Mouse (Mus musculus): ENCODE measurements around the gene Cops9. TPM values are rescaled to one million over a fixed set of nuclear protein-coding genes. Genes with fewer than 3 reads are reported as not detected.

Gene Cops9
- polyA plus RNA-seq, 1 experiment from 2014 or later = 348 TPM

DNA sequence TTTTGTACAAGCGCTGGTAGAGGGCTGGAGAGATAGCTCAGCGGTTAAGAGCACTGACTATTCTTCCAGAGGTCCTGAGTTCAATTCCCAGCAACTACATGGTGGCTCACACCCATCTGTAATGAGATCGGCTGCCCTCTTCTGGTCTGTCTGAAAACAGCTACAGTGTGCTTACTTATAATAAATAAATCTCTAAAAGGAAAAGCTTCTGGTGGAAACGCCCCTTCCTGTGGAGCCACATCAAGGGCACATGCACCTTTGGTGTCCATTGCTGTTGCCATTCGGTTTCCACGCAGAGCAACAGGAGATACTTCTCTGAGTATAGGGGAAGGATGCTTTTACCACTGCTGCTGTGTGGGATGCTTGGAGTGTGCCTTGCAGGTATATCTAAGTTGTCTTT lies 8.8 kb downstream of the Cops9 start:
- Histone ChIP-seq H3K36me3 (peaks cover 23% of the 10 kb centered on the region), H3K9ac (no peak overlapping the region), H3K27me3 (replicated peaks) (no peaks in the 10 kb centered on the region), H3K27ac (ENCODE audit: poor library complexity, severe bottlenecking) (no peak overlapping the region), H3K4me2 (no peak overlapping the region), H3K9me3 (replicated peaks) (no peaks in the 10 kb centered on the region), H3K4me3 (no peak overlapping the region), H3K4me1 (replicated peaks) (peaks cover 5% of the 10 kb centered on the region; the same call in 1 of the 2 replicates)
- WGBS = 65% methylated on average over 6 of the region's 6 CpGs
- ATAC-seq (ENCODE audit: insufficient number of reproducible peaks, low FRiP score) = no peak

DNA sequence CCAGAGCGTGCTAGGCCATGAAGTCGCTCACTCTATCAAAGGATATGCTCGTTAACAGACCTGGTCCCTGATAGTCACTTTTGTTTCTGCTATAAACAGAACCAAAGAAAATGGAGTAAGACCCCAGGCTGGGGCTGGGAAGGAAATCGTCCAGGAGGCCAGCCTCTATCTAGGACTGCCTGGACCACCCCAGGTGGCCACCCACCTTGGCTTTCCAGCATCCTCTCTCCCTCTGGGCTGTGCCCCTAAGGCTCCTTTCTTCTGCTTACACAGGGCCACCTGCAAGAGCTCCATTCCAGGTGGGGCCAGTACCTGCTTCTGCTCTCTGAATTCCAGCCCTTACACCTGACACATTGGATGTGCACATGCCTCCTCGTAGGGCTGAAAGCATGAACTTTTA lies 9.6 kb downstream of the Cops9 start:
- Histone ChIP-seq H3K36me3 (peaks cover 16% of the 10 kb centered on the region), H3K4me1 (replicated peaks) (peaks cover 5% of the 10 kb centered on the region; the same call in 1 of the 2 replicates), H3K4me3 (no peak overlapping the region), H3K27ac (ENCODE audit: poor library complexity, severe bottlenecking) (no peak overlapping the region), H3K4me2 (no peak overlapping the region), H3K9ac (no peak overlapping the region), H3K27me3 (replicated peaks) (no peaks in the 10 kb centered on the region), H3K9me3 (replicated peaks) (no peaks in the 10 kb centered on the region)
- no peak for ATAC-seq (ENCODE audit: insufficient number of reproducible peaks, low FRiP score)
- 71% methylated on average over 5 of the region's 5 CpGs for WGBS

DNA sequence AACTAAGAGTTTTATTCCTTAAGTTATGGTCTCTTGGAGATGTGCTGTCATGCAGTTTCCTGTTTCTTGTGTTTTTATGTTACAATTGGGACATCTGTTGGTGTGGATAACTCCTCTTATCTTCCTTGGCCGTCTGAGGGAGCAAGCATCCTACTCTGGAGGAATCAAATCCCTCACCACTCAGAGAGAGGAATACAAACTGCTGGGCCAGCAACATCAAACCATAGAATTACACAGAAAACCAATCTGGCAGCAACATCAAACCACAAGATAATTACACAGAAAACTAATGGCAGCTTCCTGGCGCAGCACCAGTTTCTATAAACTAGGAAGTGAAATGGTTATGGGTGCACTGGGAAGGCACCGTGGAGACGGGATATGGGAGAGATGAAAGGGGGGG lies 13.6 kb downstream of the Cops9 start:
- no peak for ATAC-seq (ENCODE audit: insufficient number of reproducible peaks, low FRiP score)

DNA sequence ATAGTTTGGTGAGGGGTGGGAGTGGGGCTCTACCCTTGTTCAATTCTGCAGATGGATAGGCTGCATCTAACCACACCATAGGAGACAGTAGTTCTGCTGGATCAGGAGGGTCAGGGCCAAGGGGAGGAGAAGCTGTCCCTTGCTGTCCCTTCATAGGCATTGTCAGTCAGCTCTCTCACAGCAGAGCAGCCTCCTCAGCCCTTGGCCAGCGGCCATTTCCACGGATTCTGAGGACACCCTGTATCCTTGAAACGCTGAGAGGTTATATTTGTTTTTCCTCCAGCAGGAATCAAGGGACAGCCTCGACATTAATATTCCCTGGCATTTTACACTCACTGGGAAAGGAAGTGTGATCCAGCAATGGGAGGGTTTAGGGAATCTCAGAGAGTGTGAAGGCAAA lies 23.4 kb downstream of the Cops9 start:
- H3K27ac ChIP-seq (ENCODE audit: poor library complexity, severe bottlenecking) = no peak overlapping the region
- peaks cover 25% of the 10 kb centered on the region for H3K27me3 ChIP-seq (replicated peaks)
- H3K36me3 ChIP-seq = no peaks in the 10 kb centered on the region
- no peak overlapping the region for H3K9ac ChIP-seq
- H3K4me1 ChIP-seq (replicated peaks) = no peaks in the 10 kb centered on the region
- 49% methylated on average over 4 of the region's 4 CpGs for WGBS
- no peaks in the 10 kb centered on the region for H3K9me3 ChIP-seq (replicated peaks)
- ATAC-seq (ENCODE audit: insufficient number of reproducible peaks, low FRiP score) = no peak
- H3K4me3 ChIP-seq = no peak overlapping the region
- no peak overlapping the region for H3K4me2 ChIP-seq

More for the DNA sequence above, 13.6 kb downstream of the Cops9 start:
- Histone ChIP-seq H3K4me2 (no peak overlapping the region), H3K9ac (no peak overlapping the region), H3K27ac (ENCODE audit: poor library complexity, severe bottlenecking) (no peak overlapping the region), H3K9me3 (replicated peaks) (no peaks in the 10 kb centered on the region), H3K4me1 (replicated peaks) (no peaks in the 10 kb centered on the region), H3K27me3 (replicated peaks) (no peaks in the 10 kb centered on the region), H3K4me3 (no peak overlapping the region), H3K36me3 (no peaks in the 10 kb centered on the region)
- 56% methylated on average over 4 of the region's 4 CpGs for WGBS

DNA sequence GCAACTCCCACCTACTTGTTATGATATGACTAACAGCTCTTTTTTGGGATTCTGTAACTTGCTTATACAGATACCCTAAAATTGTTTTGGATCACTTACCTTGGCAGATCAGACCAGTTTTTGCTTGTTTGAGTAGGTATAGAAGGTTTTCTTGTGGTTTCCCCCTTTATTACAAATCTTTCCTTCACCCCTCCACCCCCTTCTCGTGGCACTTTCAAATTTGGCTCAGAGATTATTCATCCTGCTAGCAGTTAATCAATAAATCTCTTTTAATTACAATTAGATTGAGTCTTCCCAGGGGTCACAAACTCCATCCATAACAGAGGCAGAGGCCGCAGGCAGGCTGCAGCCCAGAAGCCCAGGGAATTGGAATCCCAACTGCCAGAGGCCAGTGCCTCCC lies 24.3 kb downstream of the Cops9 start, which contains the start of gene Olfr12:
Olfr12 (plus strand) TSS at position 301 of the 400 bp plus-strand sequence.
- Histone ChIP-seq H3K4me2 (no peak within 1 kb of the TSS), H3K9ac (no peak within 1 kb of the TSS), H3K27me3 (replicated peaks) (peaks cover 25% of the 10 kb centered on the region), H3K4me1 (replicated peaks) (no peaks in the 10 kb centered on the region), H3K4me3 (no peak within 1 kb of the TSS), H3K27ac (ENCODE audit: poor library complexity, severe bottlenecking) (no peak within 1 kb of the TSS), H3K36me3 (no peaks in the 10 kb centered on the region), H3K9me3 (replicated peaks) (no peaks in the 10 kb centered on the region)
- WGBS = 67% methylated on average over 2 of the region's 2 CpGs
- ATAC-seq (ENCODE audit: insufficient number of reproducible peaks, low FRiP score) = no peak

DNA sequence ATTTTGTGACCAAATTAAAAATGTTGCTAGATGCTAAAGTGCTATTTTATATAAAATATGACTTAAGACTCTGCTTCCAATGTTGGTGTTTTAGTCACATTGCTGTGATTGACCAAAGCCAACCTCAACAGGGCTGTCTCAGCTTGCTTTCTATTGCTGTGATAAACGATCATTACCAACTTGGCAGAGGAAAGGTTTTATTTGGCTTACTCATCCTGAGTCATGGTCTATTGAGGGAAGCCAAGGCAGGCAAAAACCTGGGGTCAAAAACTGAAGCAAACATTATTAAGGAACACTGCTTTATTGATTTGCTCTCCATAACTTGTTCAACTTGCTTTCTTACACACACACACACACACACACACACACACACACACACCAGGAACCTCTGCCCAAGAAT lies 25.7 kb downstream of the Cops9 start:
- no peak for ATAC-seq (ENCODE audit: insufficient number of reproducible peaks, low FRiP score)
- H3K36me3 ChIP-seq = no peaks in the 10 kb centered on the region
- 57% methylated on average over 1 of the region's 1 CpGs for WGBS
- H3K9me3 ChIP-seq (replicated peaks) = no peaks in the 10 kb centered on the region
- no peak overlapping the region for H3K4me3 ChIP-seq
- H3K27ac ChIP-seq (ENCODE audit: poor library complexity, severe bottlenecking) = no peak overlapping the region
- no peak overlapping the region for H3K9ac ChIP-seq
- no peaks in the 10 kb centered on the region for H3K4me1 ChIP-seq (replicated peaks)
- peaks cover 35% of the 10 kb centered on the region for H3K27me3 ChIP-seq (replicated peaks)
- no peak overlapping the region for H3K4me2 ChIP-seq

DNA sequence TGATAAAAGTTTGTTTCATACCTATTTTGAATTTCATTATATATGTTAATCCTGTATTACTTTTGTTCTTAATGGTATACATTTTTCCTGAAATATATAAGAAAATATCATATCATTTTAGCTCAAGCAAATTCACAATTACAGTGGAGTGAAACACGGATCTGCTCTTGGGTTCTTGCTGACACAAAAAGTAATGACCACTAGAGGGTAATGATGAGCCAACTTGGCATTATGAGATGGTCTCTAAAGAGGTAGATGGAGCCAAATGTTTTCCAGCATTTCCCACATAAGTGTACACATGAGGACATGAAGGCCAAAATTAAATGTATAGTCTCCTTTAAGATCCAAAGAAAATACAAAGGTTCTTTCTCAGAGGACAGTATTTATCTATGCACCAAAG lies 27.3 kb downstream of the Cops9 start:
- H3K9ac ChIP-seq = no peak overlapping the region
- no peak for ATAC-seq (ENCODE audit: insufficient number of reproducible peaks, low FRiP score)
- no peaks in the 10 kb centered on the region for H3K36me3 ChIP-seq
- no peaks in the 10 kb centered on the region for H3K4me1 ChIP-seq (replicated peaks)
- peaks cover 36% of the 10 kb centered on the region for H3K27me3 ChIP-seq (replicated peaks)
- no peak overlapping the region for H3K4me3 ChIP-seq
- no peak overlapping the region for H3K4me2 ChIP-seq
- WGBS = 16% methylated on average over 1 of the region's 1 CpGs
- no peak overlapping the region for H3K27ac ChIP-seq (ENCODE audit: poor library complexity, severe bottlenecking)
- H3K9me3 ChIP-seq (replicated peaks) = peaks cover 5% of the 10 kb centered on the region; the same call in 1 of the 2 replicates

DNA sequence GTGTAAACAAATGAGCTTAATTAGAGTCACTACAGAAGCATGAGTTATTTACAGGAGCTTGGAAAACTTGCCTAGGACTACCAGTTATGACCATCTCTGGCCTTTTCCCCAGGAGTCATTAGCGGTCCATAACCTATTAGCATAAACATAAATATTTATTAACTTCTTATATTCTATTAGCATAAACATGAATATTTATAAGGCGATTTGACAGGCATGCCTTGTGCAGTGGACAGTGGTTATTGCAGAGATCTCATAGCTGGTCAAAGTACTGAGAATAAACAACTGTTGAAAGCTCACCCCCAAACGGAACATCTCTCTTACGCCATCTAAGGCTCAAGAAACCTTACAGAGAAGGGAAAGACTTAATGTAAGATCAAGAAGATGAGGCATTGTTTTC lies 28.6 kb downstream of the Cops9 start:
- Histone ChIP-seq H3K9ac (no peak overlapping the region), H3K27ac (ENCODE audit: poor library complexity, severe bottlenecking) (no peak overlapping the region), H3K9me3 (replicated peaks) (peaks cover 5% of the 10 kb centered on the region; the same call in 1 of the 2 replicates), H3K36me3 (no peaks in the 10 kb centered on the region), H3K27me3 (replicated peaks) (peaks cover 28% of the 10 kb centered on the region), H3K4me2 (no peak overlapping the region), H3K4me3 (no peak overlapping the region), H3K4me1 (replicated peaks) (no peaks in the 10 kb centered on the region)
- ATAC-seq (ENCODE audit: insufficient number of reproducible peaks, low FRiP score) = no peak
- WGBS = 37% methylated on average over 4 of the region's 4 CpGs

DNA sequence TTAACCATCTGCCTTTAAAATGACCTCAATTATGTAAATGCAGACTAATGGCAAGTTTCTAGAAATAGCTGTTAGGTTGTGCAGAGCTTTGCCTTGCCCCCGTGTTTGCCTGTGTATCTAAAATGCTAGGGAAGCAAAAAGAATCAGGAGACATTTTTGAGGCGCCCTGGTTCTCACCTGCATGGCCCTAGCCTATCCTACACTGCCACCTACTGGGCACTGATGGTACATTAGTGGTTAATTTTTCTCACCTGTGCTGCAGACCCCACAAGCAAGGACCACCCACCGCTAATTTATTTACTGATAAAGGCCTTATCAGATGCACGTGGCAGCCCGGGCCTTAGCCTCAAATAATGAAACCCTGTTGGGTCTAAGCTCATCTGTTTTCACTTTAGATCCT lies 30.8 kb downstream of the Cops9 start:
- no peak for ATAC-seq (ENCODE audit: insufficient number of reproducible peaks, low FRiP score)
- Histone ChIP-seq H3K4me3 (no peak overlapping the region), H3K27me3 (replicated peaks) (peaks cover 24% of the 10 kb centered on the region), H3K36me3 (no peaks in the 10 kb centered on the region), H3K4me2 (no peak overlapping the region), H3K4me1 (replicated peaks) (no peaks in the 10 kb centered on the region), H3K27ac (ENCODE audit: poor library complexity, severe bottlenecking) (no peak overlapping the region), H3K9me3 (replicated peaks) (peaks cover 5% of the 10 kb centered on the region; the same call in 1 of the 2 replicates), H3K9ac (no peak overlapping the region)
- 5% methylated on average over 5 of the region's 5 CpGs for WGBS

DNA sequence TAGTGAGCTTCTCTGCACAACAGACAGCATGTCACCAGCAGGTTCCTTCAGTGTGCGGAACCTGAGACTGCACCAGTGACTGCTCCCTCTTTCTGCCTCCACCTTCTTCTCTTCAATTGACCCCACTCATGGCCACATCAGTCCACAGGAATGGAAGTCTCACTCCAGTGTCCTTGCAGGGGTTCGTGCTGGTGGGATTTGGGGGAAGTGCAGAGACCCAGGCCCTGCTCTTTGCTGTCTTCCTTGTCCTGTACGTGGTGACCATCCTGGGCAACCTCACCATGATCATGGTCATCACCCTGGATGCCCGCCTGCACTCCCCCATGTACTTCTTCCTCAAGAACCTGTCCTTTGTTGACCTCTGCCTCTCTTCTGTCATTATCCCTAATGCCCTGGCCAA lies 34.1 kb downstream of the Cops9 start:
- Histone ChIP-seq H3K27ac (ENCODE audit: poor library complexity, severe bottlenecking) (no peak overlapping the region), H3K4me2 (no peak overlapping the region), H3K9ac (no peak overlapping the region), H3K4me3 (no peak overlapping the region), H3K27me3 (replicated peaks) (peaks cover 24% of the 10 kb centered on the region), H3K9me3 (replicated peaks) (peaks cover 5% of the 10 kb centered on the region; the same call in 1 of the 2 replicates), H3K4me1 (replicated peaks) (no peaks in the 10 kb centered on the region), H3K36me3 (no peaks in the 10 kb centered on the region)
- WGBS = 78% methylated on average over 4 of the region's 4 CpGs
- ATAC-seq (ENCODE audit: insufficient number of reproducible peaks, low FRiP score) = no peak

DNA sequence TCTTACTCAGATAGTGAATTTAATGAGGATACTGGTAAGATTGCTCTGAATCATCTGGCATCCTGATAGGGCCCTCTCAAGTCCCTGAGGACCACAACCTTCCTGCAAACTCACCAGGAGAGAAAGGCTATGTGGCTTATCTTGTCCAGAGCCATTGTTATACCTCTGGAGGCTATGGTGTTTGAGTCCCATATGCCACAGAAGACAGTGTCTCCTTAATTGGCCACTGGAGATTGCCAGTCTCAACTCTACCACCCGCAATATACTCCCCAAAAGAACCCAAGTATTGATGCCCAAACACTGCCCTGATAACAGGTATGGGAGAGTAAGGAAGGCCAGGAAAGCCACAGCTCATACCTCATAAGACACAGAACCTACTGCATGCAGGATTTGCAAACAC lies 36.3 kb downstream of the Cops9 start, which contains the start of gene Olfr1410:
Olfr1410 (plus strand) TSS at position 301 of the 400 bp plus-strand sequence.
- H3K9me3 ChIP-seq (replicated peaks) = peaks cover 5% of the 10 kb centered on the region; the same call in 1 of the 2 replicates
- H3K4me2 ChIP-seq = no peak within 1 kb of the TSS
- no peak for ATAC-seq (ENCODE audit: insufficient number of reproducible peaks, low FRiP score)
- H3K27ac ChIP-seq (ENCODE audit: poor library complexity, severe bottlenecking) = no peak within 1 kb of the TSS
- H3K4me3 ChIP-seq = no peak within 1 kb of the TSS
- no peaks in the 10 kb centered on the region for H3K4me1 ChIP-seq (replicated peaks)
- H3K36me3 ChIP-seq = no peaks in the 10 kb centered on the region
- WGBS = 67% methylated on average over 1 of the region's 1 CpGs
- peaks cover 15% of the 10 kb centered on the region; the same call in 1 of the 2 replicates for H3K27me3 ChIP-seq (replicated peaks)
- no peak within 1 kb of the TSS for H3K9ac ChIP-seq

DNA sequence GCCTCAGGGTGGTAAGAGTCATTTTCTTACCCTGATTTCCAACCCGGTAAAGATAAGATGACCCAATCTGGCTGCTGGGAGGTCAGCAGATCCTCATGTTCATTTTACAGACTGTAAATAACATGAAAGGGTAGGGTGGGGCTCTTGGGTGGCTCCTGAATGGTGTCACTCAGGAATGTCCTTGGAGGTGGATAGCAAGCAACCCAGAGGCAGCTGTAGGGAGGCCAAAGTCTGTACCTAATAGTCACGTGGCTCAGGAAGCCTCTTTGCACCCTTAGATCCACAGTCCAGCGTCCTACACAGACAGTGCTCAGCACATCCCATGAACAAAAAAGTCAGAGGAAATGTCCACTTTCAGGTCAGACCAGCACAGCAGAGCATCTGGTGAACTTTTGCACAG lies 45.8 kb downstream of the Cops9 start:
- H3K4me1 ChIP-seq (replicated peaks) = no peaks in the 10 kb centered on the region
- no peaks in the 10 kb centered on the region for H3K36me3 ChIP-seq
- H3K27me3 ChIP-seq (replicated peaks) = no peaks in the 10 kb centered on the region; the same call in none of the 2 replicates
- no peaks in the 10 kb centered on the region for H3K9me3 ChIP-seq (replicated peaks)
- H3K4me3 ChIP-seq = no peak overlapping the region
- no peak for ATAC-seq (ENCODE audit: insufficient number of reproducible peaks, low FRiP score)
- H3K4me2 ChIP-seq = no peak overlapping the region
- no peak overlapping the region for H3K27ac ChIP-seq (ENCODE audit: poor library complexity, severe bottlenecking)
- H3K9ac ChIP-seq = no peak overlapping the region
- 64% methylated on average over 3 of the region's 3 CpGs for WGBS

Measured in heart, embryonic 12.5 days (tissue).